Mouse (Mus musculus) heart, adult 11 months (tissue): ENCODE measurements around the gene Cdc16.
A peak's percentile ranks its signal among the peaks of the same experiment; 100 is the strongest.

Experiments
- DNase-seq: peaks from one replicate; pipeline ENCODE4 v3.0.0; 2022

Gene Cdc16

GRCm38 (mm10) chr8:13756982-13757804 lies at the start of gene Cdc16:
Gene Cdc16, plus strand, starts transcription at chr8:13757676.
- peak; percentile 98 for DNase-seq

- peak; percentile 44 for DNase-seq
Observed at GRCm38 (mm10) chr8:13708514-13708913, 49.0 kb upstream of the Cdc16 start.

- peak; percentile 66 for DNase-seq
Observed at GRCm38 (mm10) chr8:13718980-13719379, 38.5 kb upstream of the Cdc16 start.

GRCm38 (mm10) chr8:13725722-13726121 lies 31.8 kb upstream of the Cdc16 start:
- peak; percentile 81 for DNase-seq

GRCm38 (mm10) chr8:13727469-13728094 lies 29.9 kb upstream of the Cdc16 start:
- DNase-seq, result peak; percentile 49

GRCm38 (mm10) chr8:13740323-13740770 lies 17.1 kb upstream of the Cdc16 start:
- DNase-seq, result peak; percentile 97

GRCm38 (mm10) chr8:13740817-13741613 lies 16.5 kb upstream of the Cdc16 start:
- DNase-seq, result peak; percentile 54

GRCm38 (mm10) chr8:13746212-13746611 lies 11.3 kb upstream of the Cdc16 start:
- peak; percentile 80 for DNase-seq

GRCm38 (mm10) chr8:13747626-13748025 lies 9.8 kb upstream of the Cdc16 start:
- no peak for DNase-seq

- peak; percentile 92 for DNase-seq
Observed at GRCm38 (mm10) chr8:13753680-13754079, 3.8 kb upstream of the Cdc16 start.

GRCm38 (mm10) chr8:13756480-13756879 lies 996 bp upstream of the Cdc16 start:
- peak; percentile 74 for DNase-seq

GRCm38 (mm10) chr8:13757805-13758727 lies 590 bp downstream of the Cdc16 start:
- DNase-seq, result peak; percentile 93

- peak; percentile 74 for DNase-seq
Observed at GRCm38 (mm10) chr8:13769206-13769605, 11.7 kb downstream of the Cdc16 start.

GRCm38 (mm10) chr8:13780536-13780935 lies 23.1 kb downstream of the Cdc16 start:
- DNase-seq, result peak; percentile 75

GRCm38 (mm10) chr8:13785250-13785763 lies 27.8 kb downstream of the Cdc16 start, which contains the start of gene Upf3a:
Gene Upf3a, plus strand, starts transcription at chr8:13785615.
- peak; percentile 99 for DNase-seq

GRCm38 (mm10) chr8:13785764-13786299 lies 28.4 kb downstream of the Cdc16 start:
- peak; percentile 99 for DNase-seq

- no peak for DNase-seq
Observed at GRCm38 (mm10) chr8:13789606-13790005, 32.1 kb downstream of the Cdc16 start.

- DNase-seq, result peak; percentile 77
Observed at GRCm38 (mm10) chr8:13793097-13793745, 35.7 kb downstream of the Cdc16 start.

- DNase-seq, result no peak
Observed at GRCm38 (mm10) chr8:13793746-13794101, 36.2 kb downstream of the Cdc16 start.

GRCm38 (mm10) chr8:13797676-13798075 lies 40.2 kb downstream of the Cdc16 start:
- DNase-seq, result no peak

GRCm38 (mm10) chr8:13799566-13799965 lies 42.1 kb downstream of the Cdc16 start:
- DNase-seq, result no peak
